Mouse (Mus musculus): Measurements from ENCODE around the gene Mark1.

The Mark1 gene

DNA sequence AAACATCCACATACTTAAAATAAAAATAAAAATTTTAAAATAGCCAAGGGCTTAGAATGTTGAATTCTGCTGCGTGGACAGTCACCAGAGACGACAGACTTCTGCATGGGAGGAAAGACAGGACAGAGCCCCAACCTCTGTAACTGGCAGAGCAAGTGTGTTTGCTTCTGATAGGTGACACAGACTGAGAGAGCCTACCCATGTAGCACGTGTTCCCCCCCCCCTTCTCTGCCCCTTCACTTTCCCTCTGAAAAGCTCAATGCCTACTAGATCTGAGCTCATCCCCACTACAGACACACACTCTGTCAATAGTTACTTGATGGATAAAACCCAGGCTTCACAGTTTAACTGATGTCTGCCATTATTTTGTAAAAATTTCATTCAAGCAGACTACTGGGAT, 152.4 kb downstream of the Mark1 start:
- no peak for DNase-seq
